ENCODE assay signal across 10 mouse cellular contexts in genomic region chr14:109214848-109215247, GRCm38 (mm10).
DNase-seq lines count a peak whose midpoint lies in the region.
"Had no signal": no experiment of that assay in that cellular context is flagged by ENCODE, and none has a peak within 500 bp of the region (broad histone marks: within the 10 kb centered on the region; RNA-seq: fewer than 3 reads in every experiment).

No protein-coding gene starts in this region.

- peak; percentile 12 to 27 for DNase-seq in cerebellum, postnatal 10 days
- DNase-seq in cerebellum, adult 9-10 months: no peak
- DNase-seq in layer of hippocampus, adult 11-12 months (ENCODE audit: low spot score): peak; percentile 15
- no peak for DNase-seq in layer of hippocampus, postnatal 25 days (ENCODE audit: extremely low spot score in 1 of 2, low spot score in 1 of 2)
- DNase-seq in urinary bladder, postnatal 36 days (ENCODE audit: low spot score in 2 of 2): peak; percentile 3 to 19
- no peak for DNase-seq in urinary bladder, adult 2 months (ENCODE audit: low spot score)
- no peak for DNase-seq in kidney, postnatal 10 days
- no peak for DNase-seq in testis, postnatal 14 days (ENCODE audit: low spot score)
- DNase-seq: lung, embryonic 14.5 days; thymus, postnatal 14 days had no signal

Comparison
In these comparisons a context has a peak if more than half of its experiments do, and no peak if none do; other contexts are left out.
1. DNase-seq: peak in cerebellum, postnatal 10 days (2 of 2), layer of hippocampus, adult 11-12 months (single experiment) and urinary bladder, postnatal 36 days (2 of 2); none in cerebellum, adult 9-10 months (single experiment), layer of hippocampus, postnatal 25 days (0 of 2), urinary bladder, adult 2 months (single experiment), kidney, postnatal 10 days (single experiment) and testis, postnatal 14 days (single experiment).